In genomic region chr1:155113946-155114345, GRCm38 (mm10) we compare ENCODE assay signal across 16 mouse cellular contexts. TPM values are rescaled to one million over a fixed set of nuclear protein-coding genes. Genes with fewer than 3 reads are reported as not detected.
A peak's percentile ranks its signal among the peaks of the same experiment; 100 is the strongest.
DNase-seq lines count a peak whose midpoint lies in the region; ATAC-seq and TF ChIP-seq lines count a peak whose summit lies in the region.
"Had no signal": no experiment of that assay in that cellular context is flagged by ENCODE, and none has a peak within 500 bp of the region (broad histone marks: within the 10 kb centered on the region; RNA-seq: fewer than 3 reads in every experiment).

No protein-coding gene starts in this region.

- H3K36me3 ChIP-seq in forebrain, postnatal 0 days (ENCODE audit: insufficient read depth) = no peaks in the 10 kb centered on the region
- no peaks in the 10 kb centered on the region for H3K36me3 ChIP-seq in forebrain, embryonic 10.5 days (replicated peaks)
- no peaks in the 10 kb centered on the region for H3K36me3 ChIP-seq in lung, embryonic 14.5 days (ENCODE audit: insufficient read depth)
- H3K36me3 ChIP-seq: embryonic facial prominence, embryonic 13.5 days; limb, embryonic 10.5 days had no signal

- no peak overlapping the region for H3K4me2 ChIP-seq in forebrain, postnatal 0 days (ENCODE audit: low read depth)
- H3K4me2 ChIP-seq in lung, embryonic 14.5 days = no peak overlapping the region
- H3K4me2 ChIP-seq: embryonic facial prominence, embryonic 13.5 days had no signal

- no peak overlapping the region for H3K4me3 ChIP-seq in forebrain, postnatal 0 days (ENCODE audit: low read depth, low read length)
- H3K4me3 ChIP-seq in forebrain, embryonic 10.5 days = no peak overlapping the region
- H3K4me3 ChIP-seq in lung, embryonic 14.5 days (ENCODE audit: low read depth, low read length) = no peak overlapping the region
- H3K4me3 ChIP-seq: embryonic facial prominence, embryonic 13.5 days; limb, embryonic 10.5 days had no signal

- 13% methylated on average over 3 of the region's 3 CpGs for WGBS in forebrain, postnatal 0 days
- 9% methylated on average over 3 of the region's 3 CpGs for WGBS in forebrain, embryonic 10.5 days
- WGBS in lung, embryonic 14.5 days = 20% methylated on average over 3 of the region's 3 CpGs

- no peak overlapping the region for H3K27ac ChIP-seq in forebrain, postnatal 0 days (ENCODE audit: low read depth, low read length)
- no peak overlapping the region for H3K27ac ChIP-seq in forebrain, embryonic 10.5 days
- H3K27ac ChIP-seq in lung, embryonic 14.5 days (ENCODE audit: low read depth) = no peak overlapping the region
- H3K27ac ChIP-seq: embryonic facial prominence, embryonic 13.5 days; limb, embryonic 10.5 days; liver, embryonic 14.5 days had no signal

- H3K9me3 ChIP-seq in forebrain, postnatal 0 days (ENCODE audit: low read length) = no peaks in the 10 kb centered on the region
- H3K9me3 ChIP-seq in forebrain, embryonic 10.5 days = no peaks in the 10 kb centered on the region
- H3K9me3 ChIP-seq in lung, embryonic 14.5 days (ENCODE audit: low read depth, low read length) = no peaks in the 10 kb centered on the region
- H3K9me3 ChIP-seq: embryonic facial prominence, embryonic 13.5 days; limb, embryonic 10.5 days had no signal

- H3K9ac ChIP-seq in forebrain, postnatal 0 days = no peak overlapping the region
- H3K9ac ChIP-seq in lung, embryonic 14.5 days = no peak overlapping the region
- H3K9ac ChIP-seq: embryonic facial prominence, embryonic 13.5 days; liver, embryonic 14.5 days had no signal

- DNase-seq in forebrain, postnatal 0 days = peak; percentile 41
- DNase-seq in forebrain, embryonic 10.5 days (ENCODE audit: extremely low spot score, low spot score) = no peak
- DNase-seq in lung, embryonic 14.5 days = peak; percentile 43
- no peak for DNase-seq in lung, postnatal 4 days
- peak; percentile 89 for DNase-seq in adipocyte (ENCODE audit: low spot score)
- DNase-seq in fat pad, adult 2 months (ENCODE audit: extremely low read depth, low read depth, low spot score) = peak; percentile 57
- DNase-seq in layer of hippocampus, postnatal 10 days (ENCODE audit: low spot score in 2 of 2) = no peak
- no peak for DNase-seq in right cerebral cortex, postnatal 25 days
- DNase-seq: cerebellum, postnatal 25 days; heart, postnatal 14 days; right cerebral cortex, postnatal 14 days; thymus, postnatal 36 days had no signal

- ATAC-seq in forebrain, postnatal 0 days = peak; percentile 40
- ATAC-seq in lung, embryonic 14.5 days (ENCODE audit: insufficient read depth) = no peak
- ATAC-seq: CD4-positive, CD25-positive, alpha-beta regulatory T cell, adult 4 months had no signal

- peaks cover 13% of the 10 kb centered on the region for H3K4me1 ChIP-seq in forebrain, postnatal 0 days (ENCODE audit: insufficient read depth)
- peaks cover 61% of the 10 kb centered on the region for H3K4me1 ChIP-seq in forebrain, embryonic 10.5 days
- peaks cover 7% of the 10 kb centered on the region for H3K4me1 ChIP-seq in lung, embryonic 14.5 days (ENCODE audit: insufficient read depth)

- TF ChIP-seq CTCF in forebrain, postnatal 0 days (IDR thresholded peaks at IDR 0.05; ENCODE audit: low read depth) = no peak
- no peak for TF ChIP-seq CTCF in lung, embryonic 14.5 days (IDR thresholded peaks at IDR 0.05; ENCODE audit: low read depth)

- no peaks in the 10 kb centered on the region for H3K27me3 ChIP-seq in forebrain, postnatal 0 days (ENCODE audit: insufficient read depth, low read length)
- H3K27me3 ChIP-seq in forebrain, embryonic 10.5 days (ENCODE audit: poor library complexity, severe bottlenecking) = peaks cover 96% of the 10 kb centered on the region
- H3K27me3 ChIP-seq in lung, embryonic 14.5 days (ENCODE audit: insufficient read depth, low read length) = no peaks in the 10 kb centered on the region
- H3K27me3 ChIP-seq: embryonic facial prominence, embryonic 13.5 days had no signal

RNA-seq across cellular contexts. Expression of gene Ier5, which starts 14.5 kb away (rescaled TPM):
- total RNA-seq in forebrain, postnatal 0 days (2014; rRNA removed) = 46.0 and 47.6 TPM in 2 replicates
- polyA plus RNA-seq in forebrain, postnatal 0 days (2015; fragmentation: Nextera tagmentation; extraction: Ambion mirVana) = 9.4 and 11.6 TPM in 2 replicates
- 3.6 and 4.1 TPM in 2 replicates for polyA plus RNA-seq in forebrain, embryonic 10.5 days (2016; fragmentation: Nextera tagmentation; extraction: Ambion mirVana)
- 14.6 and 15.1 TPM in 2 replicates for polyA plus RNA-seq in lung, embryonic 14.5 days (2014; fragmentation: Nextera tagmentation; extraction: Ambion mirVana)
- total RNA-seq in layer of hippocampus, postnatal 10 days (2021) = 10 to 100 TPM; 16.5 to 21.5 TPM

RNA-seq across cellular contexts. Expression of gene Mr1, which starts 32.7 kb away (rescaled TPM):
- 2.8 and 5.1 TPM in 2 replicates for total RNA-seq in forebrain, postnatal 0 days (2014; rRNA removed)
- polyA plus RNA-seq in forebrain, postnatal 0 days (2015; fragmentation: Nextera tagmentation; extraction: Ambion mirVana) = 2.0 and 2.6 TPM in 2 replicates
- 0.36 and 0.47 TPM in 2 replicates for polyA plus RNA-seq in forebrain, embryonic 10.5 days (2016; fragmentation: Nextera tagmentation; extraction: Ambion mirVana)
- polyA plus RNA-seq in lung, embryonic 14.5 days (2014; fragmentation: Nextera tagmentation; extraction: Ambion mirVana) = 13.6 and 13.7 TPM in 2 replicates
- total RNA-seq in layer of hippocampus, postnatal 10 days (2021) = 1 to 10 TPM; 3.0 to 3.7 TPM

RNA-seq across cellular contexts. Expression of gene Stx6, which starts 44.6 kb away (rescaled TPM):
- 120 and 122 TPM in 2 replicates for total RNA-seq in forebrain, postnatal 0 days (2014; rRNA removed)
- 89.2 and 97.5 TPM in 2 replicates for polyA plus RNA-seq in forebrain, postnatal 0 days (2015; fragmentation: Nextera tagmentation; extraction: Ambion mirVana)
- 82.1 and 84.3 TPM in 2 replicates for polyA plus RNA-seq in forebrain, embryonic 10.5 days (2016; fragmentation: Nextera tagmentation; extraction: Ambion mirVana)
- 97.6 and 99.7 TPM in 2 replicates for polyA plus RNA-seq in lung, embryonic 14.5 days (2014; fragmentation: Nextera tagmentation; extraction: Ambion mirVana)
- 10 to 100 TPM; 84.5 to 90.1 TPM for total RNA-seq in layer of hippocampus, postnatal 10 days (2021)

Comparison
In these comparisons a context has a peak if more than half of its experiments do, and no peak if none do; other contexts are left out.
1. DNase-seq: peak in forebrain, postnatal 0 days (single experiment), lung, embryonic 14.5 days (single experiment), adipocyte (single experiment) and fat pad, adult 2 months (single experiment); none in forebrain, embryonic 10.5 days (single experiment), lung, postnatal 4 days (0 of 2), layer of hippocampus, postnatal 10 days (0 of 2) and right cerebral cortex, postnatal 25 days (single experiment).